Mouse (Mus musculus) thymus, adult 2 months (tissue): ENCODE data around the gene Myadml2. TPM values are rescaled to one million over a fixed set of nuclear protein-coding genes. Genes with fewer than 3 reads are reported as not detected.
A peak's percentile ranks its signal among the peaks of the same experiment; 100 is the strongest.

Source experiments
- DNase-seq: peaks from one replicate; pipeline ENCODE4 v3.0.0; 2021
- H3K27ac ChIP-seq: fragments of 200-500 bp; 2 replicates; pipeline ENCODE4 v1.5.1; 2012; ENCODE audit warnings: low read length, control low read depth; ENCODE audit not compliant: control insufficient read depth, insufficient read depth
- H3K27me3 ChIP-seq: fragments of 200-500 bp; 2 replicates; pipeline ENCODE4 v1.6.1; 2012; ENCODE audit warnings: mild to moderate bottlenecking, low read length, moderate library complexity, mixed read lengths; ENCODE audit not compliant: control insufficient read depth, insufficient read depth
- H3K36me3 ChIP-seq: fragments of 200-500 bp; 2 replicates; pipeline ENCODE4 v1.6.1; 2012; ENCODE audit warnings: mild to moderate bottlenecking, low read length, moderate library complexity; ENCODE audit not compliant: control insufficient read depth, insufficient read depth
- H3K4me1 ChIP-seq: fragments of 200-500 bp; replicated peaks from 2 replicates; pipeline ENCODE4 v1.6.1; 2012; ENCODE audit warnings: low read length; ENCODE audit not compliant: control insufficient read depth, insufficient read depth
- H3K4me3 ChIP-seq: fragments of 200-500 bp; 2 replicates; pipeline ENCODE4 v1.5.1; 2012; ENCODE audit warnings: mild to moderate bottlenecking, low read length, control low read depth, moderate library complexity; ENCODE audit not compliant: control insufficient read depth, insufficient read depth
- CTCF ChIP-seq: fragments of 200-500 bp; IDR thresholded peaks from 2 replicates; pipeline ENCODE4 v1.5.1; 2012; ENCODE audit warnings: mild to moderate bottlenecking, control low read depth, low read length, moderate library complexity, borderline replicate concordance; ENCODE audit not compliant: control insufficient read depth, poor library complexity, insufficient read depth; ENCODE audit errors: extremely low read depth
- POLR2A ChIP-seq: fragments of 200-500 bp; IDR thresholded peaks from 2 replicates; pipeline ENCODE4 v1.6.1; 2012; ENCODE audit warnings: mild to moderate bottlenecking, low read length, control low read depth, moderate library complexity; ENCODE audit not compliant: control insufficient read depth, poor library complexity, insufficient read depth; ENCODE audit errors: extremely low read depth
- WGBS: fragments of 180-500 bp; shearing (Covaris S2); methylation state at CpG from one replicate; pipeline ENCODE4 v1.1.7; 2018; 5-methylcytosine and 5-hydroxymethylcytosine counted together
- polyA plus RNA-seq: library from polyadenylated mRNA; depleted of rRNA; stranded (reverse); fragments of >200 nt; gene quantifications from 2 replicates; pipeline ENCODE4 v1.2.3, GENCODE M21; 2012

Myadml2 gene
- polyA plus RNA-seq, 1 experiment: 3.2 TPM

DNA sequence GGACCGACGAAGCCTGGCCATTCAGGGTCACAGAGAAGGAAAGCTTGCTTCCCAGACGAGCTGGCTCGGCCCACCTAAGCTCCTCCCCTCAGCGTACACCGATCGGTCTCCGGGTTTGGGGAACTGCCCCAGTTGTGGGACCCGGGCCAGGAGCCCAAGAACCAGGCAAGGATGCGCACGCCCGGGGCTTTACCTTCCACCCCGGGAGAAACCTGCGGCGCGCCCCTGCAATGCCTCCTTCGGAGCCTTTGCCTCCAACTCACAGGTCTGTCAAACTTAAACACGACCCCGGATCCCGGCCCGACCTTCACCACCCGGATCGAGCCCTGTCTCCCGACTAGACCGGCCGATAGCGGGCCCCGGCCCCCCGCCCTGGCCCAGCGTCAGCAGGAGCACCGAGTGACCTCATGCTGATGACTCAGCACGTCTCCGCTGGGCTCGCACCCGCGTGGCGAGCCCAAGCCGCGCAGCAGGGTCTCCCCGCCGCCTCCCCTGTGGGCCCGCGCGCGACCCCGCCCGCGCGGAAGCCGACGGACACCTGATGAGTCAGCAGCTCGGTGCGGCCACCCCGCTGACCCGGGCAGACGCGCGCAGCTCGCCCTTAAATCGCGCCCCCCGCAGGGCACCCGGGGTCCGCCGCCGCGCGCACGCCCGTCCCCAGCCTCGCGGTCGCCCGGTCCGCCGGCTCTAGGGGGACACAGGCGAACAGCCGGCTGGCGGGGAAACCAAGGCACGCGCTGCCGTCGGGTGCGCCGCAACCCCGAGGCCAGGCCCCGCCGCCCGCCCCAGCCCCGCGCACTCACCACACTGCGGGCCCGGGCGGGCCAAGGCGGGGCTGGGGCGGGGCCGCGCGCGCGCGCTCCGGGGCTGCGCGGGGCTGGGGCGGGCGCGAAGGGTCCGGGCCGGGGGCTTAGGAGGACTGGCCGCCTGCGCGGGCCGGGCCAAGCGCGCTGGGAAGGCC lies 15.1 kb downstream of the Myadml2 start:
- no peak for TF ChIP-seq CTCF
- no peak for TF ChIP-seq POLR2A
- DNase-seq: peak; percentile 49
- Histone ChIP-seq H3K4me1 (peaks cover 49% of the 10 kb centered on the region), H3K4me3 (peak overlapping the region; percentile 84), H3K27ac (no peak overlapping the region), H3K36me3 (no peaks in the 10 kb centered on the region), H3K27me3 (no peaks in the 10 kb centered on the region)
- WGBS: under 1% methylated on average over 116 of the region's 116 CpGs

DNA sequence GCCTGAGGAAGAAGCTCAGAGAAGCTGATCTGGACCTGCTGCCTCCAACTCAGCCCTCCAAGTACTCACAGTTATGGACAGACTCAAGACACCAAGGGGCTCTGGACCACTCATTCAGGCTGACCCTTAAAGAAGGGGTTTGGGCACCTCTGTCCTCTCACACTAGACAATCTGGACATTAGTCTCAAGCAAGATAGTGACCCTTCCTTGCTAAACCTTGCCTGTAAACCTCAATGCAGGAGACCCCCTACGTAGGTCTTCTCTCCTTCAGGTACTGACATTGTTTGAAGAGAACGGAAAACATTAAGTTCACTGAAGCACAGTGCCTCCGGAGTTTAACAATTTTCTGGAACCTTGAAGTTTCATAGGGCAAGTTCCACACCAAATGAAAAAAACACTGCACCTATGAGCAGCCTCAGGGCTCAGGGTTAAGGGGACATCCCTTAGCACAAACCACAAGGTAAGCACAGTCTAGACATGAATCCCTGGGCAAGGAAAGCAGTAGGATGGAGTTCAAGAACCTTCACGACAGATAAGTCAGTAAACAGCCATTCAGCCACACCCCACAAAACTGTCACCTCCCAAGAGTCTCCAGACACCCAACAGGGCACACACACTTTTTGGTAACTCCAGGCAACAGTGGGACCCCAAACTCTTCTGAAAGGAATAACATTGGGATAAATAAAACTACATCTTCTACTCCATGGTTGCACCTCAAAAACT lies 16.1 kb downstream of the Myadml2 start:
- no peak for DNase-seq
- WGBS: 45% methylated on average over 4 of the region's 4 CpGs
- H3K4me3 ChIP-seq: peak overlapping the region; percentile 84; the same call in 1 of the 2 replicates
- no peaks in the 10 kb centered on the region for H3K36me3 ChIP-seq
- H3K4me1 ChIP-seq: peaks cover 58% of the 10 kb centered on the region
- TF ChIP-seq POLR2A: no peak
- no peak for TF ChIP-seq CTCF
- H3K27ac ChIP-seq: peak overlapping the region; percentile 19
- no peaks in the 10 kb centered on the region for H3K27me3 ChIP-seq

DNA sequence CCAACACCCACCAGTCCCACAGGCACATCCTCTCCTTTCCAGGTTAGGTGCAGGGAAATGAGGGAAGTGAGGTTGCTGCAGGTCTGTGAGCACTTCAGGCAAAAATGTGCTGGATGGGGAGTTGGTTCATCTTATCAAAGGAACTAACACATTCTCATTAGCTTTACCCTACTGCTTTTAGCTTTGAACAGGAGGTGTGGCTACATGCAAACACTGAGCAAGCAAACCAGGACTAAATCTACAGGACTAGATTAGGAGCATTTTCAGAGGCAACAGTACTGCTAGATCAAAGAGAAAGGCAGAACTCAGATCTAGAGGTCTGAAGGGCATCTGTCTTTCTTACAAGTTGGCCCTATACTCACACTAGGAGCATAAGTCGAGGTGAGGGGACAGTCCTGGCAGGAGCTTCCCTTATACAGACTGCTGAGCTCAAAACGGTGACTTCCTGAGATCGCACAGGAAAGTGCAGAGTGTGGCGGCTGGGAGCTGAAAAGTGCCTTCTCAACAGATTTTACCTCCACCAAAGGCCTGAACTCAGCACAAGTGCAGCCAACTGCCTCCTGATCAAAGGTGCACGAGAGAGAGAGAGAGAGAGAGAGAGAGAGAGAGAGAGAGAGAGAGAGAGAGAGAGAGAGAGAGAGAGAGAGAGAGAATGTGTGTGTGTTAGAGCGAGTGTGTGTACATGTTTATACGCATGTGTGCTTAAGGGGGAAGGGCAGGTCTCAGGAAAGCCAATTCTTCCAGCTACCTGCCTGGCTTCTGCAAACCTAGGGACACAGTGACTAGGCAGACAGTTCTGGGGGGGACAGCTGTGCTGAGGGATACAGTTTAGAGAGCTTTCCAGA lies 16.9 kb downstream of the Myadml2 start:
- Histone ChIP-seq H3K36me3 (no peaks in the 10 kb centered on the region), H3K4me1 (peaks cover 64% of the 10 kb centered on the region), H3K4me3 (no peak overlapping the region), H3K27me3 (no peaks in the 10 kb centered on the region), H3K27ac (peak overlapping the region; percentile 19)
- WGBS: 4% methylated on average over 7 of the region's 7 CpGs
- no peak for TF ChIP-seq POLR2A
- no peak for TF ChIP-seq CTCF
- DNase-seq: no peak

DNA sequence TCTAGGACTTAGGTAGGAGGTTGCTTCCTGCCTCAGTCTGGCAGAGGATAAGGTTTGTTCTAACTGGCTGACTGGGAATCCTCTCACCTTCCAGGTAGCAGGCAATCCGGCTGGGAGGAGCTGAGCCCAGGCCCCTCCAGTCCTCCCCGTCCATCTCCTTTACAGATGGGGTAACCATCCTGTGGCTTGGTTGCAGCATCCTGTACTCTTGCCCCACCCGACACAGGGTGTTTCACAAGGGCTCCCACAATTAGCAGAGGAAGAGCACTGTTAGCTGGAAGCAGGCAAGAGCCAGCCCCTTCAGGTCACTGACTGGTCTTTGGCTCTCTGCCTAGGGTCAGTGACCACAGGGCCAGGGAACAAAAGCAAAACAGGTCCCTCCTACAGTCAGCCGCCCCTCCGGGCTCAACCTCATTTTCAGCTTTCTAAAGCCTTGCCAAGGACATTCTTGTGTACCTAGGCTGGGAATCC lies 17.5 kb downstream of the Myadml2 start:
- no peak for DNase-seq
- peaks cover 69% of the 10 kb centered on the region for H3K4me1 ChIP-seq
- no peaks in the 10 kb centered on the region for H3K27me3 ChIP-seq
- no peak overlapping the region for H3K4me3 ChIP-seq
- no peaks in the 10 kb centered on the region for H3K36me3 ChIP-seq
- no peak for TF ChIP-seq POLR2A
- no peak for TF ChIP-seq CTCF
- peak overlapping the region; percentile 13 for H3K27ac ChIP-seq
- WGBS: 28% methylated on average over 5 of the region's 5 CpGs

DNA sequence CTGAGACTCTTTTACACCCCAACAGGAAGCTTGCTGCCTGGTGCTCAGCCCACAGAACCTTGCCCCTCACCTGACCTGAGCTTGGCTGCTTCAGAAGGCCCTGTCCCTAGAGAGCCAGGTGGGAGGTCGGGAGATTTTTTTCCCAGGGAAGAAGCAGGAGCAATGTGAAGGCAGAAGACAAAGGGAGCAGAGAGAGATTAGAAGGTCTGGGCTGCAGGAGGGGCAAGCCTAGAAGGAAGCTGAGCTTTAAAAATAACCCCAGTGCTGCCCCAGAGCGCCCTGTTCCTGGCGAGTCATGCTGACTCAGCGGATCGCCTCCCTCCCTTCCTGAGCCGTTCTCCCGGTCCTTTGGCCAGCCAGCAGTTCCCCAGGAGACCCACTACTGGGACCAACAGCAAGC lies 18.0 kb downstream of the Myadml2 start:
- Histone ChIP-seq H3K27me3 (no peaks in the 10 kb centered on the region), H3K36me3 (no peaks in the 10 kb centered on the region), H3K27ac (peak overlapping the region; percentile 13), H3K4me3 (peak overlapping the region; percentile 29; the same call in 1 of the 2 replicates), H3K4me1 (peaks cover 74% of the 10 kb centered on the region)
- no peak for DNase-seq
- 10% methylated on average over 7 of the region's 7 CpGs for WGBS
- TF ChIP-seq POLR2A (no peak), CTCF (no peak)

DNA sequence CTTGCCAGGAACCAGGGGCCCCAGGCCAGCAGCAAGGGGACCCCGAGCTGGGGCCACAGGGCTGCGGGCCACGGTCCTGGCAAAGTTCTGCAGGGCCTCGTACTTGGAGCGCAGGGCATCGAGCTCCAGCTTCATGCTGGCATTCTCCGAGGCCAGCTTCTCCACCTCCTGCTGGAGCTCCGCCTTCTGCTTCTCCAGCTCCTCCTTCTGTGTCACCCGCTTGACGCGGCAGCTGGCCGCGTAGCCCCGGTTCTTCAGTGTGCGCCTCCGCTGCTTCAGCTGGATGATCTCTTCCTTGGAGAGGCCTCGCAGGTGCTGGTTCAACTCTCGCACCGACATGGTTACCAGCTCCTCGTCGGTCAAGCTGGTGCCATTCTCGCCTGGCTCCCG lies 18.6 kb downstream of the Myadml2 start:
- Histone ChIP-seq H3K36me3 (no peaks in the 10 kb centered on the region), H3K27ac (peak overlapping the region; percentile 18), H3K4me3 (peak overlapping the region; percentile 29), H3K27me3 (no peaks in the 10 kb centered on the region), H3K4me1 (peaks cover 74% of the 10 kb centered on the region)
- TF ChIP-seq CTCF (no peak; the same call in 1 of the 2 replicates), POLR2A (peak; percentile 28; the same call in 1 of the 2 replicates)
- 8% methylated on average over 23 of the region's 23 CpGs for WGBS
- peak; percentile 75 for DNase-seq
